Mouse (Mus musculus) urinary bladder, postnatal 14 days (tissue): Measurements from ENCODE around the gene Klk1b5.

Source experiments
- DNase-seq: peaks from one replicate; pipeline ENCODE4 v3.0.0; 2021; ENCODE audit warnings: low spot score

Klk1b5 gene

DNA sequence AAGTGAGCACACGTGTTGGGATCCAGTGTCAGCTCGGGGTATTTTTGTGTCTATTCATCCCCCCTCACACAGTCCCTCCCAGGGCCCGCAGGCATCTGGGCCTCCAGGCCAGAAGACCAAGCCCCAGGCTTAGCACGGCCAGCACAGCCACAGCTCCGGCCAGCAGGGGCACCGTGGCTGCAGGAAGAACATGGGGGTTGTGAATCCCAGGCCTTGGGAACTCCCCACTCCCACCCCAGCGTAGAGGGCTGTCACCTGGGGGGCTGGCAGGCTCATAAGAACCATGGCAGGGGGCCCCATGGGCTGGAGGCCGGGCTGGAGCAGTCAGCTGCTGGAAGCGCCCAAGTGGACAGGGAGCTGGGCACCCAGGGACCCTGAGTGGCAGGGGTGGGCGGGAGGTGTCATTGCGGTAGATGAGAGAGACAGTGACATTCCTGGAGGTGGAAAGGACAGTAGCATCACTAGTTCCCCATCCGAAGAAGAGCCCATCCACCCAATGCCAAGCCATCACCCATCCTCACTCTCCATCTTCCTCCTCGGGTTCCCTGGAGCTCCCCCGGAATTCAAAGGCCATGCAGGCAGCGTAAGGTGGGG, 37.4 kb downstream of the Klk1b5 start:
- DNase-seq: no peak

- no peak for DNase-seq
Observed at GRCm38 (mm10) chr7:44254930-44255329, 39.2 kb downstream of the Klk1b5 start.

GRCm38 (mm10) chr7:44257278-44257677, 41.5 kb downstream of the Klk1b5 start, which contains the start of gene Acp4:
Acp4 (minus strand) TSS chr7:44257378.
- DNase-seq: no peak

DNA sequence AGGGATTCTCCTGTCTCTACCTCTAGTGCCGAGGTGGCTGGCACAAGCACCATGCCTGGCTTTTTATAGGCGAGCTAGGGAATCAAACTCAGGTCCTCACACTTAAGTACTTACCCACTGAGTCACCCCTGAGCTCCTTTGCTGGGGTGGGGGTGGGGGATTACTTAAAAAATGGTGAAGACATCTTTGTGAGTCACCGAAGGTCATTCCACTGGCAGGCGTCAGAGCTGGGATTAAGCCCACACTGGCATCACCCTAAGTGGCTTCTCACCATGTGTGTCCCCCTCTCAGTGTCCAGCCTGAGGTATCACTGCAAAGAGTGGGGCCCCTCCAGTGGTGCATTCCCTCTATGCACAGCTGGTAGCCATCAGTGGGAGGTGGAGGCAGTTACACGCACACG, 44.7 kb downstream of the Klk1b5 start:
- no peak for DNase-seq

GRCm38 (mm10) chr7:44261147-44261546, 45.4 kb downstream of the Klk1b5 start, which contains the start of gene Gm15517:
Gm15517 (plus strand) TSS chr7:44261447.
- DNase-seq: no peak

DNA sequence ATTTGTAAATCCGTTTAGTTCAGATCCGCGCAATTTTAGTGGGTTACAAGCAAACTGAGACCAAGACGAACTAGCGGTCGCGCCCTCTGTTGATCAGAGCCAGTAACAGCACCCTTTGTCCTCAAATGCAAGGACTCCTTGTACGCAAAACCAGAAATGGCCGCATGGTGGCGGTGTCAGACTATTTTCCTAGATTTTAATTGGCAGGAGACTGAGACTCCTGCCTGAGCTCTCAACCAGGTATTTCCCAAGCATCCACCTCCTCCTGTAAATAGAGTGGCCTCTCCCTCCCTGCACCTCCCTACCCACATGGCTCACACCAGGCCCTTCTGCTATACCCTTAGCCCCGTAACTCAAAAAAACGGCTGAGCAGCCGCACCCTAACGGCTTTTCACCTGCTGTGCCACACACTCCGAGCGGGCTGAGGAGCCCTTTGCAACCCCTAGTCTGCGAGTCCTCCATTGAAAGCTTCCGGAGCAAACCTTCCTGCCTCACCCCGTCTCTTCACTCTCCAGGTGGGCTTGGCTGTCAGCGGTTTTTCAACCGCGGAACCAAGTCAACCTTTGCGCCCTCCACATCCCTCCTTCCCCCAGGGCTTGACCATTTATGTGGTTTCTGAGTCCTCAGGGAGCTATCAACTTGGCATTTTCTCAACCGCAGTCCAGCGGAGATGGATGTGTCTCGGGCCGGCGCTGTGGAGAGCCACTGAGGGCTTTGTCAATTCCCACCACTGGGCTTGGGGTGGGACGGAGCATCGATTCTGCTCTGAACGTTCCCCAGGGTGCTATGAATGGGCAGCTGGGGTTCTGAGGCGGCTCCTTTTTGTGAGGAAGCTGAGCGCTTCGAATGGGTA, 47.3 kb downstream of the Klk1b5 start:
- peak; percentile 93 for DNase-seq

- no peak for DNase-seq
Observed at GRCm38 (mm10) chr7:44268117-44268516, 52.4 kb downstream of the Klk1b5 start.

DNA sequence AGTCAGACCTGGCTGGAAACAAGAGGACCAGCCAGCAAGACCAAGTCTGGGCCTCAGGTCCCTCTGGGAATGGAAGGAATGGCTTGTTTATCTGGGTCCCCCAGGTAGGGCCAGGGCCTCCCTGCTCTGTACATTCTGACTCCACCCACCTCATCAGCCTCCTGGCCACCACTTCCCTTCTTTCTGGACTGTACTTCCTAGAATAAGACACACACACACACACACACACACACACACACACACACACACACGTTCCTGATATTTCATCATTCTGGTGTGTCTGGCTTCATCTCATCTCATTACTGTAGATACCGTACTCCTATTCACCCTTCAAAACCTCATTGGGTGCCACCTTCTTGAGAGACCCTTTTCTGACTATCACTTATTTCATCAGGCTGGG, 53.7 kb downstream of the Klk1b5 start:
- no peak for DNase-seq
